ENCODE assay signal across 26 mouse cellular contexts in the genomic region with DNA sequence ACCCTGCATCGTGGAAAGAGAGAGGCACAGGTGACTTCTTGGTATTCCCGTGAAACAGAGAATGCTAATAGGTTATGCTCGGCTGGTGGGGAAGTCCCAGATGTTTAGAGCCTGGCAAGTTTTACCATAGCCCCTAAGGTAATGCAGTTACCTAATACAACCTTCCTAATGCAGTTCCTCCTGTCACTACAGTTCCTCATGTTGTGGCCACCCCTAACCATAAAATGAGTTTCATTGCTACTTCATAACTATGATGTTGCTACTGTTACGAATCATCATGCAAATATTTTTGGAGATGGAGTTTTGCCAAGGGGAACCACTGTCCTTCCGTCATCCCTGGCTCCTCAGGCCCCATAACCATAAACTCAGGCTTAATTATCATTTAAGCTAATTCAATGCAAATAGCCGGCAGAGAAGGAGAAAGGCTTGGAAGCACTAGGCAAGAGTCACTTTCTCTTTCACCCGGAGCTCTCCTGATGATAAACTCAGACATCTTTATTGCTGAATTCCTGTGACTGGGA. TPM values are rescaled to one million over a fixed set of nuclear protein-coding genes. Genes with fewer than 3 reads are reported as not detected.
DNase-seq lines count a peak whose midpoint lies in the region; ATAC-seq and TF ChIP-seq lines count a peak whose summit lies in the region.
"Had no signal": no experiment of that assay in that cellular context is flagged by ENCODE, and none has a peak within 500 bp of the region (broad histone marks: within the 10 kb centered on the region; RNA-seq: fewer than 3 reads in every experiment).

No protein-coding gene starts in this region.

- no peaks in the 10 kb centered on the region for H3K79me2 ChIP-seq in CH12.LX (replicated peaks; ENCODE audit: control insufficient read depth, extremely low read depth, insufficient read depth, poor library complexity, severe bottlenecking)
- no peaks in the 10 kb centered on the region for H3K79me2 ChIP-seq in myocyte (ENCODE audit: control insufficient read depth, insufficient read depth)

- peak; percentile 70 for ATAC-seq in granulocyte monocyte progenitor cell, adult 5-6 weeks (replicated peaks; ENCODE audit: poor library complexity, severe bottlenecking)
- ATAC-seq in megakaryocyte, adult 5-6 weeks (ENCODE audit: poor library complexity, severe bottlenecking): 0 out of 2 replicates have a peak, but pooled peaks have one; percentile 24
- ATAC-seq: forebrain, embryonic 14.5 days; forebrain, postnatal 0 days; hindbrain, postnatal 0 days had no signal

- TF ChIP-seq RAD21 in CH12.LX (IDR thresholded peaks at IDR 0.05; ENCODE audit: low read depth, low read length): no peak

- no peak overlapping the region for H3K9ac ChIP-seq in CH12.LX (ENCODE audit: insufficient read depth, low read depth)
- H3K9ac ChIP-seq: embryonic facial prominence, embryonic 12.5 days; embryonic facial prominence, embryonic 15.5 days; forebrain, postnatal 0 days; heart, embryonic 12.5 days; heart, embryonic 15.5 days; hindbrain, embryonic 14.5 days had no signal

- no peak overlapping the region for H3K27ac ChIP-seq in CH12.LX (ENCODE audit: insufficient read depth, low read depth)
- H3K27ac ChIP-seq in thymus, adult 2 months (ENCODE audit: control insufficient read depth, insufficient read depth, low read length): no peak overlapping the region
- H3K27ac ChIP-seq: embryonic facial prominence, embryonic 12.5 days; embryonic facial prominence, embryonic 15.5 days; gastrocnemius, adult 2 months; heart, embryonic 15.5 days; hindbrain, embryonic 14.5 days; hindbrain, postnatal 0 days had no signal

- TF ChIP-seq POLR2A in CH12.LX (IDR thresholded peaks at IDR 0.05; ENCODE audit: low read depth, low read length): no peak
- no peak for TF ChIP-seq POLR2A in myocyte (IDR thresholded peaks at IDR 0.05; ENCODE audit: insufficient read length, low read depth)
- TF ChIP-seq POLR2A in thymus, adult 2 months (IDR thresholded peaks at IDR 0.05; ENCODE audit: control insufficient read depth, extremely low read depth, insufficient read depth, low read length, poor library complexity): no peak

- no peak overlapping the region for H3K4me3 ChIP-seq in CH12.LX (replicated peaks in 1 of 3; ENCODE audit: low read depth in 2 of 3, low read length in 2 of 3, poor library complexity in 1 of 3)
- H3K4me3 ChIP-seq in myocyte: no peak overlapping the region
- no peak overlapping the region for H3K4me3 ChIP-seq in thymus, adult 2 months (ENCODE audit: control insufficient read depth, insufficient read depth, low read length)
- H3K4me3 ChIP-seq: embryonic facial prominence, embryonic 12.5 days; embryonic facial prominence, embryonic 15.5 days; gastrocnemius, adult 2 months; heart, embryonic 12.5 days; heart, embryonic 15.5 days had no signal

- peaks cover 2 to 14% of the 10 kb centered on the region in 2 experiments; a peak in 2 of 4 replicates for H3K4me1 ChIP-seq in CH12.LX (ENCODE audit: control insufficient read depth in 1 of 2, insufficient read depth in 2 of 2)
- H3K4me1 ChIP-seq in thymus, adult 2 months (replicated peaks; ENCODE audit: control insufficient read depth, insufficient read depth, low read length): no peaks in the 10 kb centered on the region

- TF ChIP-seq CTCF in CH12.LX (conservative IDR thresholded peaks at IDR 0.05 in 1 of 2, IDR thresholded peaks at IDR 0.05 in 1 of 2; ENCODE audit: low read depth in 2 of 2, low read length in 2 of 2): no peak
- TF ChIP-seq CTCF in thymus, adult 2 months (IDR thresholded peaks at IDR 0.05; ENCODE audit: borderline replicate concordance, control insufficient read depth, extremely low read depth, insufficient read depth, low read length, poor library complexity): no peak

- H3K4me2 ChIP-seq in CH12.LX (ENCODE audit: insufficient read depth, low read depth, poor library complexity, severe bottlenecking) (peak overlapping the region; percentile 34; the same call in 1 of the 2 replicates), myocyte (ENCODE audit: low read depth) (peak overlapping the region; percentile 38)
- H3K4me2 ChIP-seq: embryonic facial prominence, embryonic 12.5 days; embryonic facial prominence, embryonic 15.5 days; heart, embryonic 12.5 days; heart, embryonic 15.5 days; hindbrain, embryonic 14.5 days had no signal

- H3K9me3 ChIP-seq in CH12.LX (replicated peaks; ENCODE audit: low read length): no peaks in the 10 kb centered on the region
- H3K9me3 ChIP-seq: embryonic facial prominence, embryonic 12.5 days; embryonic facial prominence, embryonic 15.5 days; heart, embryonic 12.5 days; heart, embryonic 15.5 days had no signal

- peaks cover 88% of the 10 kb centered on the region for H3K27me3 ChIP-seq in CH12.LX (replicated peaks)
- H3K27me3 ChIP-seq in myocyte (ENCODE audit: control insufficient read depth, insufficient read depth, insufficient read length): peaks cover 57% of the 10 kb centered on the region
- no peaks in the 10 kb centered on the region for H3K27me3 ChIP-seq in thymus, adult 2 months (ENCODE audit: control insufficient read depth, insufficient read depth, low read length)
- H3K27me3 ChIP-seq: embryonic facial prominence, embryonic 12.5 days; embryonic facial prominence, embryonic 15.5 days; heart, embryonic 12.5 days; heart, embryonic 15.5 days had no signal

- WGBS in thymus, adult 2 months: 27% methylated on average over 7 of the region's 7 CpGs

- dilution Hi-C loops in CH12.LX (cut with MboI; ENCODE audit: extremely low pct_ligation_motif_present, extremely low pct_unique_long_range_greater_than_20kb, low sequenced_read_pairs): no loop called here

- in situ Hi-C loops in CH12.LX (cut with MboI; ENCODE audit: low pct_ligation_motif_present, low pct_unique_long_range_greater_than_20kb, low sequenced_read_pairs): loop anchor here (10.0 kb wide), 1 partner anchor 66 kb away; no protein-coding TSS in a partner anchor

- H3ac ChIP-seq in myocyte (ENCODE audit: control insufficient read depth, insufficient read length): no peak overlapping the region

- H3K36me3 ChIP-seq in CH12.LX (replicated peaks in 1 of 2; ENCODE audit: control insufficient read depth in 1 of 2, insufficient read depth in 1 of 2, low read length in 1 of 2) (no peaks in the 10 kb centered on the region), myocyte (ENCODE audit: control insufficient read depth, insufficient read depth) (no peaks in the 10 kb centered on the region)
- H3K36me3 ChIP-seq in thymus, adult 2 months (ENCODE audit: control insufficient read depth, insufficient read depth, low read length): no peaks in the 10 kb centered on the region
- H3K36me3 ChIP-seq: embryonic facial prominence, embryonic 12.5 days; embryonic facial prominence, embryonic 15.5 days; G1E; heart, embryonic 12.5 days; heart, embryonic 15.5 days had no signal

- TF ChIP-seq EP300 in CH12.LX (IDR thresholded peaks at IDR 0.05; ENCODE audit: low read length): 0 out of 2 replicates have a peak, but pooled peaks have one; percentile 15

- no peak for DNase-seq in CH12.LX (ENCODE audit: extremely low read depth)
- DNase-seq in thymus, adult 2 months: no peak
- no peak for DNase-seq in layer of hippocampus, postnatal 25 days (ENCODE audit: extremely low spot score in 1 of 2, low spot score in 1 of 2)
- no peak for DNase-seq in cerebellum, adult 9-10 months
- DNase-seq: adrenal gland, adult 2 months; adrenal gland, postnatal 14 days; cerebellum, adult 11 months; cerebellum, adult 8-10 months; cerebellum, postnatal 14 days; forebrain, postnatal 0 days; gastrocnemius, adult 2 months; gastrocnemius, postnatal 14 days; heart, adult 18-20 months; heart, postnatal 10 days; heart, postnatal 36 days had no signal

TF ChIP-seq in CH12.LX, 34 proteins besides CTCF, POLR2A, EP300 and RAD21 (continues in another document):
- TF ChIP-seq KAT2A (IDR thresholded peaks at IDR 0.05; ENCODE audit: insufficient replicate concordance, low read length) (no peak), BHLHE40 (IDR thresholded peaks at IDR 0.05; ENCODE audit: low read depth, low read length) (peak; percentile 33; the same call in 1 of the 2 replicates), ETS1 (conservative IDR thresholded peaks at IDR 0.05; ENCODE audit: low read depth, low read length) (peak; percentile 44; the same call in 1 of the 2 replicates), UBTF (IDR thresholded peaks at IDR 0.05; ENCODE audit: low read depth, low read length) (no peak), USF1 (IDR thresholded peaks at IDR 0.05; ENCODE audit: low read depth, low read length) (no peak), JUND (conservative IDR thresholded peaks at IDR 0.05; ENCODE audit: low read depth, low read length) (no peak)

TF ChIP-seq in myocyte, 11 proteins besides CTCF, POLR2A, EP300 and RAD21 (continues in another document):
- TF ChIP-seq USF1 (IDR thresholded peaks at IDR 0.05; ENCODE audit: low read depth) (no peak), POLR2AphosphoS2 (IDR thresholded peaks at IDR 0.05; ENCODE audit: insufficient read length, low read depth) (no peak), REST (IDR thresholded peaks at IDR 0.05; ENCODE audit: insufficient read depth, insufficient read length) (no peak), TCF3 (IDR thresholded peaks at IDR 0.05; ENCODE audit: insufficient read length, low read depth) (no peak), MYOG (IDR thresholded peaks at IDR 0.05; ENCODE audit: control insufficient read depth in 1 of 3, insufficient read depth in 1 of 3, insufficient read length in 2 of 3, low read depth in 2 of 3) (no peak), E2F4 (IDR thresholded peaks at IDR 0.05; ENCODE audit: insufficient read depth) (no peak), MAX (IDR thresholded peaks at IDR 0.05; ENCODE audit: low read depth) (no peak)

RNA-seq across cellular contexts. Expression of gene Clmn, which starts 53.9 kb away (rescaled TPM):
- total RNA-seq in CH12.LX (2012; rRNA removed) (not detected in 2 replicates), CH12.LX (2014; rRNA removed) (not detected in 2 replicates)
- polyA plus RNA-seq in CH12.LX (2012; ENCODE audit: insufficient read length, low read depth) (not detected in 2 replicates), myocyte (2012; fragmentation: generic; extraction: Trizol) (0.07 TPM)
- total RNA-seq in granulocyte monocyte progenitor cell, adult 5-6 weeks (2014; fragmentation: Nextera tagmentation): 0.84 TPM in 1 of 2 replicates, not detected in the other
- total RNA-seq in granulocyte monocyte progenitor cell, adult 5-6 weeks (2017): not detected in 2 replicates
- total RNA-seq in megakaryocyte, adult 5-6 weeks (2015): 0.22 and 0.46 TPM in 2 replicates
- 0.04 TPM in 1 of 2 replicates, not detected in the other for total RNA-seq in megakaryocyte, adult 5-6 weeks (2017)
- 0.75 and 1.0 TPM in 2 replicates for polyA plus RNA-seq in thymus, adult 2 months (2012; rRNA removed)
- 10 to 100 TPM; 81.0 to 83.2 TPM for total RNA-seq in layer of hippocampus, postnatal 25 days (2021)
- polyA plus RNA-seq: G1E had no signal

RNA-seq across cellular contexts. Expression of gene Dicer1, which starts 59.2 kb away (rescaled TPM):
- total RNA-seq in CH12.LX (2012; rRNA removed) (22.0 and 27.8 TPM in 2 replicates), CH12.LX (2014; rRNA removed) (22.3 and 23.2 TPM in 2 replicates)
- polyA plus RNA-seq in CH12.LX (2012; ENCODE audit: insufficient read length, low read depth) (36.2 and 41.1 TPM in 2 replicates), myocyte (2012; fragmentation: generic; extraction: Trizol) (5.1 TPM)
- 49.1 and 51.6 TPM in 2 replicates for total RNA-seq in granulocyte monocyte progenitor cell, adult 5-6 weeks (2014; fragmentation: Nextera tagmentation)
- total RNA-seq in granulocyte monocyte progenitor cell, adult 5-6 weeks (2017): 33.2 and 39.5 TPM in 2 replicates
- 33.5 and 40.3 TPM in 2 replicates for total RNA-seq in megakaryocyte, adult 5-6 weeks (2015)
- total RNA-seq in megakaryocyte, adult 5-6 weeks (2017): 24.5 and 41.5 TPM in 2 replicates
- polyA plus RNA-seq in thymus, adult 2 months (2012; rRNA removed): 14.8 and 16.9 TPM in 2 replicates
- total RNA-seq in layer of hippocampus, postnatal 25 days (2021): 10 to 100 TPM; 38.9 to 47.5 TPM

Comparison
In these comparisons a context has a peak if more than half of its experiments do, and no peak if none do; other contexts are left out.
1. RNA of gene Clmn, which starts 53.9 kb away (total RNA-seq): 81.0 to 83.2 TPM in layer of hippocampus, postnatal 25 days; 0.84 TPM in granulocyte monocyte progenitor cell, adult 5-6 weeks, 0.04 to 0.46 TPM in megakaryocyte, adult 5-6 weeks and not detected in CH12.LX; every median in the first group is over 10 times any median in the second.